In genomic region chr5:117178079-117178478, GRCm38 (mm10) we compare ENCODE assay signal across 13 mouse cellular contexts.
"Had no signal": no experiment of that assay in that cellular context is flagged by ENCODE, and none has a peak within 500 bp of the region (broad histone marks: within the 10 kb centered on the region; RNA-seq: fewer than 3 reads in every experiment).

No protein-coding gene starts in this region.

- H3K9me3 ChIP-seq: limb, embryonic 15.5 days; midbrain, embryonic 12.5 days; neural tube, embryonic 12.5 days had no signal

- H3K4me3 ChIP-seq: left cerebral cortex, adult 2 months; limb, embryonic 15.5 days; liver, embryonic 12.5 days; megakaryocyte, embryonic 14.5 days; midbrain, embryonic 12.5 days; neural tube, embryonic 12.5 days had no signal

- H3K27ac ChIP-seq: left cerebral cortex, adult 2 months; limb, embryonic 15.5 days; liver, embryonic 12.5 days; macrophage; midbrain, embryonic 12.5 days; neural tube, embryonic 12.5 days had no signal

- DNase-seq: kidney, adult 2 months; kidney, postnatal 25 days; lung, embryonic 14.5 days; lung, postnatal 10 days; retina, postnatal 1 day had no signal

- H3K36me3 ChIP-seq: limb, embryonic 15.5 days; midbrain, embryonic 12.5 days; neural tube, embryonic 12.5 days had no signal

- H3K4me1 ChIP-seq: limb, embryonic 15.5 days had no signal

- H3K27me3 ChIP-seq: limb, embryonic 15.5 days; liver, embryonic 12.5 days; megakaryocyte, embryonic 14.5 days; midbrain, embryonic 12.5 days; neural tube, embryonic 12.5 days had no signal

- ATAC-seq: intestine, embryonic 16.5 days; liver, embryonic 12.5 days had no signal

- H3K4me2 ChIP-seq: limb, embryonic 15.5 days; liver, embryonic 12.5 days; lung, embryonic 14.5 days; midbrain, embryonic 12.5 days; neural tube, embryonic 12.5 days had no signal

- H3K9ac ChIP-seq: limb, embryonic 15.5 days; liver, embryonic 12.5 days; lung, embryonic 14.5 days; midbrain, embryonic 12.5 days; neural tube, embryonic 12.5 days had no signal
